Mouse (Mus musculus) layer of hippocampus, postnatal 14 days (tissue): ENCODE measurements around the gene Nsf. TPM values are rescaled to one million over a fixed set of nuclear protein-coding genes. Genes with fewer than 3 reads are reported as not detected.

ENCODE experiments used
- DNase-seq, 2 experiments: peaks; one replicate each; pipeline ENCODE4 v3.0.0; 2021 to 2022; ENCODE audit warnings: low spot score in 2 of 2, mixed read lengths in 1 of 2
- total RNA-seq, 2 experiments: library from RNA; stranded (reverse); gene quantifications; 2 replicates each; pipeline ENCODE4 v1.2.3; 2021

Gene Nsf
- total RNA-seq, 2 experiments from 2014 or later: 994 to 1,064 TPM

- DNase-seq: no peak
Observed at GRCm38 (mm10) chr11:103942740-103943139, 11.1 kb downstream of the Nsf start.

GRCm38 (mm10) chr11:103941351-103941750 lies 12.5 kb downstream of the Nsf start:
- no peak for DNase-seq

DNA sequence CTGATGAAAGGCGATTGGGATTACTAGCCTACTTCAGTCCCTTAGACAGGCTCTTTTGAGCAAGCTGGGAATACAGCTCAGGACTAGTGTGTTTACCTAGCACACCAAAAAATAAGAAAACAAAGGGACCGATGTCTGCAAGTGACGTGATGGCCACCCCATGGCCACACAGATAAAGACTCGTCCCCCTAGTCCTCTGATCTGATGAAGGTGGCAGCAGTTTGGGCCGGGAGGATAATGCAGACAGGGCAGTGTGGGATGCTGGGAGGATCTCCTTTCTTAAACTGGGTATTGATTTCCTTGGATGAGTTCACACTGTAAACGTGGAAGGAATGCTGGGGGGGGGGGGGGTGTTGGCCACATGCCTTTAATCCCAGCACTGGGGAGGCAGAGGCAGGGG lies 13.0 kb downstream of the Nsf start:
- DNase-seq: no peak

- no peak for DNase-seq
Observed at GRCm38 (mm10) chr11:103937976-103938728, 15.7 kb downstream of the Nsf start.

GRCm38 (mm10) chr11:103937451-103937850 lies 16.4 kb downstream of the Nsf start:
- no peak for DNase-seq

- no peak for DNase-seq
Observed at GRCm38 (mm10) chr11:103935717-103936116, 18.1 kb downstream of the Nsf start.

DNA sequence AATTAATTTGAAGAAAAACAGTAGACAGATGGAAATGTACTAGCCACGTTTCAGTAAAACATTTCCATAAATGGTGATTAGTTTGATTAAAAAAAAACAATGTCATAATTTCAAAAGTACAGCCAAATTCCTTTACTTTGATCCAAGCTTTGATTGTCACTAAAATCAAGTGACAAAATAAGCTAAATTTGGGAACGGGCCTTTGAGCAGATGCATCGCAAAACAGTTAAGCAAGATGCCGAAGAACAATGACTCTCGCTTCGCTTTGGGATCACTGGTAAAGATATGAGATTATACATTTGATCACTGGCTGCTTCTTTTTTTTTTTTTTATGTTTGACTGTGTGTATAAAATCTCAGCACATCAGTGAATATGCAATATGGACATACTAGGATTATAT lies 20.0 kb downstream of the Nsf start:
- peak in 1 of 2 experiments; percentile 81 for DNase-seq

- no peak for DNase-seq
Observed at GRCm38 (mm10) chr11:103923957-103924356, 29.9 kb downstream of the Nsf start.

DNA sequence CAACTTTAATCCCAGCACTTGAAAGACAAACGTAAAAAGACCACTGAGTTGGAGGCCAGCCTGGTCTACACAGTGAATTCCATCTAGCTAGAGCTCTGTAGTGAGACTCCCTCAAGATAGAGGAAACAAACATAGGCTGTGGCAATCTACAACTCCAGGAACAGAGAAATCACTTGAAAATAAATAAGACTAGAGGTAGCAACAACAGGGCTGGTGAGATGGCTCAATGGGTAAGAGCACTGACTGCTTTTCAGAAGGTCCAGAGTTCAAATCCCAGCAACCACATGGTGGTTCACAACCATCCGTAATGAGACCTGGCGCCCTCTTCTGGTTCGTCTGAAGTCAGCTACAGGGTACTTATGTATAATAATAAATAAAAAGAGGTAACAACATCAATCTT lies 30.6 kb downstream of the Nsf start:
- no peak for DNase-seq

GRCm38 (mm10) chr11:103922812-103923211 lies 31.0 kb downstream of the Nsf start:
- DNase-seq: no peak

GRCm38 (mm10) chr11:103920665-103921064 lies 33.2 kb downstream of the Nsf start:
- no peak for DNase-seq

- DNase-seq: no peak
Observed at GRCm38 (mm10) chr11:103916807-103917206, 37.0 kb downstream of the Nsf start.

- DNase-seq: no peak
Observed at GRCm38 (mm10) chr11:103915686-103916085, 38.2 kb downstream of the Nsf start.

- peak in 1 of 2 experiments; percentile 67 for DNase-seq
Observed at GRCm38 (mm10) chr11:103910993-103911585, 42.8 kb downstream of the Nsf start.

DNA sequence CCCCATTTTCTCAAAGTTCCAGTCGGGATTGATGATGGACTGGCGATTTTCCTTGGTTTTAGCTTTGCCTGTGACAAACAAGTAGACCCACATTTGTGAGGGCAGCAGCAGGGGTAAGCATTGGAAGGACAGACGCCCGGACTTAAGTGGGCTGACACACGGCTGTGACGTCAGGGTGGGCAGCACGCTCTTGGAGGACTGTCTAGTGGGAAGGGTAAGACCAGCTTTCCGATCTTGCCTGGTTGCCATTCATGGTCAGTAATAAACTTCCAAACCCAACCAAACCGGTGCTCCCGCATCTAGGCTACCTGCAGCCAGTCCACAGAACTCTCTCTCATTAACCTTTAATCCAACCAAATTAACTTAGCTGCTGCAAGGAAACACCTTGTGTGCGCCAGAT lies 43.3 kb downstream of the Nsf start:
- DNase-seq: no peak

GRCm38 (mm10) chr11:103909809-103910208 lies 44.0 kb downstream of the Nsf start:
- no peak for DNase-seq

DNA sequence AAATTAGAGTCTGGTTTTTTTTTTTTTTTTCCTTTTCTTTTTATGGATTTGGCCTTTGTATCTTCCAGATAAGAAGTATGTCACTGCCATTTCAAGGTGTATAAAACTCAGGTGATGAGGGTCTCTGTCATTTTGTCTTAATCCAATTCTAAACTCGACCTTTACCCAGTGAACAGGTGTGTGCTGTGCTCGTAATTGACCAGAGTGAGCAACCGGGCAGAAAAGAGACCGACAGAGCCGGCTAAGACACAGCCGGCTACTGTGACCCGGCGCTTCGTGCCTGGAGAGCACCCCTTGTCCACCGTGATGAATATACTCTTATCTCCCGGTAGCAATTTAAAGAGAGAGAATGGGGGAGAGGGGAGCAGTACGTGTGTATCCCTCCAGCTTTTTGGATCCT lies 44.5 kb downstream of the Nsf start:
- no peak for DNase-seq

DNA sequence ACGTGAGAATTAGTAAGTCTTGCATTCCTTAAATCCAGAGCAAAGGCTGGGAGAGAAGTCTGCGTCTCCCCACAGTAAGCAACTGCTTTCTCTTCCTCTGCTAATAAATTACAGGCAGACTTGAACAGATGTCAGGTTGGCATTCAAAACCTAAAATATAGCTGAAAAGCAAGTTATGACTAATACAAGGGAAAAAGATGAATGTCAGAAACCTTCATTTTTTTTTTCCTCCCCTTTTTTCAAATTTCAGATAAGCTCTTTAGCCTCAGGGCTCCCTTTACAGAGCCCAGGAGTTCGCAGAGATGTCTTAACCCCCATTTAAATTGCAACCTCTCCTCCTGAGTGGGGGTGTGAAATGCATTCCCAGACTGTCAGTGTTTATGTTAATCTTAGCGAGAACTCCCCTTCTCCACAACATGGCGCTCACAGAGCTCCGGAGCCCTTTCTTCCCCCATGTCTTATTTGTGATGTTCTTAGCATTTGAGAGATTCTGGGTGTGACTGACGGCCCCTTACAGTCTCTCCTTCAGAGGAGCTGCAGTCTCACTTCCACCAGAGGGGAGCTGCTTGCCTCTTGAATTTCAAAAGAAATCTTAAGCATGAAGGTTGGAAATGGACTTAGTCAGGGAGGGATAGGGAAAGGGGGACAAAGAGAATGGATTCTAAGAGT lies 47.7 kb downstream of the Nsf start:
- DNase-seq: peak in 1 of 2 experiments; percentile 36

DNA sequence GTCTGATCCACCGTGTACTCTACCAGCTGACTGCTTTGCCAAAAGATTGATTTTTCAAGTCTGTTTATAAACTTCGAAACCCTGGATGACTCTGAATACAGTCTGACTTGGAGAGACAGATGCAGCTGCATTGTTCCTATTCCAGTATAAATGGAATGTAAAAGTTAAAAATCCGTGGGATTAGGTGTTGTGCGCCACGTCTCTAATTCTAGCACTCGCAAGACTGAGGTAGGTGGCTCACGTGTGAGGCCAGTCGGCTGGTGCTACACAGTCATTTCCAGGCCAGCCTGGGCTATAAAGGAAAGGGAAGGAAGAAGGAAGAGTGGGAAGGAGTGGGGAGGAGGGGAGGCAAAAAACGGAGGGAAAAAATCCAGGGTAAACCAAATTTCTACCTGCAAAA lies 48.4 kb downstream of the Nsf start:
- DNase-seq: no peak

DNA sequence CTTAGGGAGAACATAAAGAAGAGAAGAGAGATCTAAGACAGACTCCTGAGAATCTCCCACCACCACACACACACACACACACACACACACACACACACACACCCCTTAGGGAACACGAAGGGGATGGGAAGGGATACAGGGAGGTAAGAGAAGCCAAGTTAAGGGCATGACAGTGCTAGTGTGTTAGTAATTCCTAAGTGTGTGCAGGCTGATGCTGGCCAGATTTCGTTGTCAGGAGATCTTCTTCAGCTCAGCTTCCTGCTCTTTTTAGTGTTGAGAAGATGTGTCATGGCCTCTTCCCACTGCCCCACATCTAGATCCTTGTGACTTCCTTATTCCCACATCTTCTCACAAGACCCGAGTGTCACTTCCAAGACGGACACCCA lies 52.3 kb downstream of the Nsf start:
- no peak for DNase-seq

DNA sequence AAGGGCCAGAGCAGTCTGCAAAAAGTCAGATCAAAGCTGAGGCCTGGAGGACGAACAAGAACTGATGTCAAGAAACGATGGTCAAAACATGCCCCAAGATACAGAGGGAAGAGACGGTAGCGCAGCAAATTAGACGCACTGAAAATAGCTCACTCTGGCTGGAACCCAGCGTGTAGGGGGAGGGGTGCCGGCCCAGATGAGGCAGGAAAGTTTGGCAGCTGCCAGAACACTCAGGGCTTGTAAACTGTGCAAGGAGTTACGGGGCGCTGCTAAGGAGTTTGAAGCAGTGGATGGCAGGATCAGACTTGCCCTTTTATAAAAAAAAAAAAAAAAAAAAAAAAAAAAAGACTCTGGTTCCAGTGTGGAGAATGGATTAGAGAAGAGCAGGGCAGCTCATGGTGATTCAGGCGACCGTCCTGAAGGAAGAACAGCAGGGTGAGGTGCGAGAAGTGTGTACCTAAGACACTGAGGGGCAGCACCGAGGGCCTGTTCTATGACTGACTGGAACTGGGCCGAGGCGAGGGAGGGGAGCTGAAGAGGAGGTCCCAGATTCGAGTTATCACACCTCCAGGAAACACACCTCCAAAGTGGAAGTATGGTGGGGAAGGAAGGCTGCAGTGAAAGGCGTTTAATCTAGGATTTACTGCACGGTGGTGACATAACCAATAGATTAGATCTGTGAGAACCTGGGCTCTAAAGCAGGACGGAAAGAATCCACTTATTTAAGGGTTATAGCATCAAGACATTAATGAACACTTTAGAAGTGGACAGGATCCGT lies 52.9 kb downstream of the Nsf start:
- no peak for DNase-seq
